Mouse (Mus musculus): ENCODE results near the gene H2-T24. TPM values are rescaled to one million over a fixed set of nuclear protein-coding genes. Genes with fewer than 3 reads are reported as not detected.
"Not testable (repeated sequence)": the region's sequence is repeated elsewhere in the genome, so short reads cannot be mapped to it uniquely, and the experiment has no call there.

The H2-T24 gene
- 10 to 100 TPM; 26.0 to 35.7 (median 32.8) TPM for polyA plus RNA-seq (2017; shearing (Covaris generic))

DNA sequence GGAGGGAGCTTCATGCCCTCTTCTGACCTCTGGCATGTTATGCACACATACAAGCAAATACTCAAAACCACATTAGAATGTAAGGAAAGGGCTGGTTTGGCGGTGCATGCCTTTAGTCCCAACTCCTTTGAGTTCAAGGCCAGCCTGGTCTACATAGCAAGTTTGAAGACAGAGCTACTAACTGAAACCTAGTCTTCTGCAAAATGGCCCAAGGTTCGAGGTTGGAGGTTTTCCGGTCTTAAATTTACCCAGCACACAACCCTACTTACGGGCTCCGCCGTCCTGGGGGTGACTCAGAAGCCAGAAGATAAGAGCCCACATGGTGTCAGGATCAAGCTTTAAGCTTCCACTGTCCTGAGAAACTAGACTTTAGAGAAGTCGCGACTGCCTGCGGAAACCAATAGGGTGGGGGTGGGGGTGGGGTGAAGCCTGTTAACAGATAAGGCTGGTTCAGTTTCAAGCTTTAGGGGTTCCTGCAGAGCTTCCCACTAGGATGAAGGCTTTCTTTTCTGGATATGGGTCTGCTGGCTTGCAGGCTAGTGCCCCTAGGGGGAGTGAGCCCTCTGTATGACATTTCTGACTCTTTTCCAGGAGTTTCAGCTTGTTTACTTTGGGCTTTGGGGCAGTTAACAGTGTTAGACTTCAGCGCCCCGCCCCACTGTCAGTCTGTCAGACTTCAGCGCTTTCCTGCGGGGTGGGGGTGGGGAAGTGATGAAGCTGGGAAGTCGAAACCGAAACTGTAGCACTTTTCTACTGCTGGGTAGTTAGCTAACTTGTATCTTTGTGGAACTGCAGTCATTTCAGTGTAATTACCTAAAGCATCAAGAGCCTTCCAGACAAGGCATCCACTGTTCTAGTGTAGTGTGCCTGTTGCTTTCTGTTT is at the start of gene H2-T24:
TSS of gene H2-T24 (minus strand) at position 370 of the 883 bp plus-strand sequence.
- ATAC-seq = peak; percentile 80

GRCm38 (mm10) chr17:36060829-36061228 is 40.5 kb upstream of the H2-T24 start:
- peak; percentile 94 for ATAC-seq

DNA sequence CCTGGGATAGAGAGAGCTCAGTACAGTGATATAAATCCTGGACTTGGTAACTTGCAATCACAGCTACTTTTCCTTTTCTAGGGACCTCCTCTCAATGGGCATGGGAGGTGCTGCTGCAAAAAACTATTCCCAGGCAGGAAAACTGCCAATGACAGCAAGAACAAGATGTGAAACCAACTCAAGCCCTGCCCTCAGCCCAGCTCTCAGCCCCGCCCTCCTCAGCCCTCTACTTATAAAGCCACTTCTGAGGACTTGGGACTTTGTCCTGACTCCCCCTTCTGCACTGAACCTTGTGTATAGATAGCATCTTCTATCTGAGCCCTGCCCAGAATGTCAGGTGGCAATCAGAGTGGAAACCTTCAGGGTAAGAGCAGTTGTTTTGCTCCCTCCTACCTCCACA is 38.0 kb upstream of the H2-T24 start, which contains the start of gene Gm11127:
TSS of gene Gm11127 (minus strand) at position 10 of the 400 bp plus-strand sequence.
- not testable (repeated sequence) for ATAC-seq

DNA sequence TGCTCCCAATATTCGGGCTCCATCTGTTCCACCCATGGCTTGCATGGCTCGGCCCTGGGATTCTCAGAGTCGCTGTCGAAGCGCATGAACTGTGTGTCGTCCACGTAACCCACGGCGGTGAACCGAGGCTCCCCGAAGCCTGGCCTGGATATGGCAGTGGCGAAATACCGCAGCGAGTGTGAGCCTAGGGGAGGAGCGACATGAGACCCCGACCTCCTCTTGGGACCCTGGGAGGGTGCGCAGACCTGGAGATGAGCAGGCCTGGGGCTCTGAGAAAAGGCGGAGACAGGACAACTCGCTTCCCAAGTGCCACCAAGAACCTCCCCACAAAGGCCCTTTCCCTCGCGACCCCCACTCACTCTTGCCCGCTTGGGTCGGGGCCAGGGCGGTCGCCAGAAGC is 37.6 kb upstream of the H2-T24 start:
- not testable (repeated sequence) for ATAC-seq

DNA sequence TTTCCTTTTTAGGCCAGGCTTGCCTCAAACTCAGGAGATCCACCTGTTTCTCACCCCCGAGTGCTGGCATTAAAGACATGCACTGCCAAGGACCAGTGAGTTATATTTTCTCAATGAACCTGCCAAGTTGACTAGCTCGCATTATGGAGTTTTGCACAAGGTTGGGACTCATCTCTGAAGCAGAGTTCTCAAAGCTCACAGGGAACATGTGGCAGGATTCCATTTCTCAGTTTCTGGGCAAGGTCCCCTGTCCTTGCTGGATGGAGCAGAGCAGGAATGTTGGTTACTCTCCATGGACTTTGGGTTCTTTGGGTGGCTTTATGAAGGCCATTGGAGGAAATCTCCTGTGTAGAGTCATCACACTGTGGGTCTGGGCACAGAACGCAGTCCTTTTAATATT is 22.9 kb upstream of the H2-T24 start:
- no peak for ATAC-seq

- ATAC-seq = peak; percentile 95
These were observed 22.3 kb upstream of the H2-T24 start, which contains the start of the genes H2-T22 and Gm6034 for GRCm38 (mm10) chr17:36042610-36043169. Gene H2-T22, minus strand, starts transcription at chr17:36042747. Gene Gm6034, plus strand, starts transcription at chr17:36042961.

DNA sequence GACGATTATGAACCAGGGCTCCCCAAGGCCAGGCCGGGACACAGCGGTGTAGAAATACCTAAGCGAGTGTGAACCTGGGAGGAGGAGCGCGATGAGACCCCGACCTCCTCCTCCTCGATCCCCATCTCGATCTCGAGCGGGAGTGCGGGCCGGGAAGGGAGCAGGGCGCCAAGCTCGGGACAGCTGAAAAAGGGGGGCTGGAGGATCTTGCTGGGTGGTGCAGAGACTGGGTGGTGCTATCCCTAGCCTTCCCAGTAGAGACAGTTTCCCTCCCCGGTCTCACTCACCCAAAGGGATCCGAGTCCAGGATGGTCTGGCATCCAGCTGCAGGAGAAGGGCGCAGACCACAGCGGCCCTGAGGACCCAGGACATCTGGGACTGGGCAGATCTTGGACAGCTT is 21.7 kb upstream of the H2-T24 start:
- not testable (repeated sequence) for ATAC-seq

DNA sequence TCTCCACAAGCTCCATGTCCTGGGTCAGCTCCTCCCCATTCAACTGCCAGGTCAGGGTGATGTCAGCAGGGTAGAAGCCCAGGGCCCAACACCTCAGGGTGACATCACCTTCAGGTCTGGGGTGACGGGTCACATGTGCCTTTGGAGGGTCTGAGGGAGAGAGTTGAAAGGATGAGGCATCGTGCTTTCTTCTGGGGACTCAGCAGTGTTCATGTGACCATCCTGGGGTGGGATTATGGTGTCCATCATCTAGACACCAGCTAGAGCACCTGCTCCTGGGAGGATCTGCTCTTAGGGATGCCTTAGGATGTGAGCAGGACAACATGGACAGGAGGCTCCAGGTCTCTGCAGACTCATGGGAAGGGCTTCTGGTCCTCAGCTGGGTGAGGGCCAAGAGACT is 20.2 kb upstream of the H2-T24 start:
- not testable (repeated sequence) for ATAC-seq

DNA sequence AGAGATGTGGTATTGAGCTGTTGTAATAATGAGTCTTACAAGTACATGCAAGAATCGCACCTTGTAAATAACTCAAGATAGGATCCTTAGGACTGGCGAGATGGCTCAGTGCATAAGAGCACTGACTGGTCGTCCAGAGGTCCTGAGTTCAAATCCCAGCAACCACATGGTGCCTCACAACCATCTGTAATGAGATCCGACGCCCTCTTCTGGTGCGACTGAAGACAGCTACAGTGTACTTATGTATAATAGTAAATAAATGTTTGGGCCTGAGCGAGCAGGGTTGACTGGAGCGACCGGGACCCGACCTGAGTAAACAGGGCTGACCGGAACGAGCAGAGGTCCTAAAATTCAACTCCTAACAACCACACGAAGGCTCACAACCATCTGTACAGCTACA is 15.8 kb upstream of the H2-T24 start:
- not testable (repeated sequence) for ATAC-seq

DNA sequence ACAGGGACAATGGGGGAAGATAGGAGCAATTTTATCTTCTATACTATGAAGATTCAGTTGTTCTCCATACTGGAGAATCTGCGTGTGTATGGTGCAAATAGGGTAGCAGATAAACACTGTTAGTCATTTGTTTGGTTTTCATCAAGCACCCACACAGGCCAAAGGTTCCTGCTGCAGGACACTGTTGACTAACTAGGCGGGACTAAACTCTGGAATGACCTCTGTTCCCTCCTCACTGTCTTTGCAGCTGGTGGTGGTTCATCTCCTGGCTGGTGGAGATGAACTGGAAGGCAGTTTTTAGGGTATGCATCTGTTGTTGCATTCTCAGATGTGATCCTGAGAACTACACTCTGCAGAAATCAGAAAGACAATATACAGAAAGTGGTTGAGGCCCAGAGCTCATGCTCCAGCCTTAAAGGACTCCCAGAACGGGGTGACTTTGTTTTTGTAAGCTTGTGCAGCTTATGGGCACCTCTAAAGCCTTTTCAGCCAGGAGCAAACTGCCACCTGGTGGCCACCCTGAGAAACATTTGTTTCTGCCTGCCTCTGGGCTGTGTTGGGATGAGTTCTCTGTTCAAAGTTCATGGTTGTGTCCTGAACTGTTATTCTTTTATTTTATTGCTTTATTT is 14.8 kb upstream of the H2-T24 start:
- ATAC-seq = peak; percentile 44

- not testable (repeated sequence) for ATAC-seq
These were observed 14.2 kb upstream of the H2-T24 start for GRCm38 (mm10) chr17:36034524-36034923.

GRCm38 (mm10) chr17:36032351-36032875 is 12.1 kb upstream of the H2-T24 start, which contains the start of gene H2-T23:
Gene H2-T23, minus strand, starts transcription at chr17:36032855.
- peak; percentile 87 for ATAC-seq

- ATAC-seq = peak; percentile 78
These were observed 11.4 kb upstream of the H2-T24 start for GRCm38 (mm10) chr17:36031583-36032331.

- ATAC-seq = not testable (repeated sequence)
These were observed 10.6 kb upstream of the H2-T24 start for GRCm38 (mm10) chr17:36030703-36031582.

GRCm38 (mm10) chr17:36030046-36030702 is 9.8 kb upstream of the H2-T24 start:
- not testable (repeated sequence) for ATAC-seq

DNA sequence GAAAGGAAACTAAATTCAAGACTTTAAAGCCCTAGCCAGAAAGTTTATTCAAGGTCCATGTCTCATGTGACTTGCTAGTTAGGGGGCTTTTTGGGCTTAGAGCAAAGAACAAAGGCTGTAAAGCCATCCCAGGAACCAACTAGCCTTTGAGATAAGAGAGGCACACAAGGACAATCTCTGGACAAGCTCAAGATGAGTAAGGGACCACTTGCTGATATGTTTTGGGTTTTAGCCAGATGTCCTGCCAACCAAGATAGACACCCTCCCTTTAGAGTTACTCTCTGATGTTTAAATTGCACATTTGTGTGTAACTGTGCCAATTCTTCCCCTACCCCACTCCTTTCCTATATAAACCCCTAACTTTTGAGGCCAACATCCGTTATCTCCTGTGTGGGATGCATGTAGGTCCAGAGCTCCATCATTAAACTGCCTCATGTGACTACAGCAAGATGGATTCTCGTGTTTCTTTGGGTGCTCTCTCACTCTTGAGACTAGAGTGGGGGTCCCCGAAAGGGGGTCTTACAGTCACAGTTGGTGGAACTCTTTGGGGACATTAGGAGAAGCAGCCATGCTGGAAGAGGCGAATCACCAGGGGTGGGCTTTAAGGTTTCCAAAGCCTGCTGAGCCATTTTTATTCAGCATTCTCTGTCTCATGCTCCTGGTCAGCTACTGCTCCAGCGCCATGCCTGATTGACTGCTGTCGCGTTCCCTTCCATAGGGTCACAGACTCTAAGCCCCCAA is 8.7 kb upstream of the H2-T24 start:
- no peak for ATAC-seq

GRCm38 (mm10) chr17:36027663-36028062 is 7.3 kb upstream of the H2-T24 start:
- ATAC-seq = no peak

- no peak for ATAC-seq
These were observed 5.5 kb upstream of the H2-T24 start for GRCm38 (mm10) chr17:36025901-36026300.

GRCm38 (mm10) chr17:36025197-36025596 is 4.8 kb upstream of the H2-T24 start:
- no peak for ATAC-seq
